Mouse (Mus musculus) liver, embryonic 11.5 days (tissue): ENCODE measurements around the gene Rbp7. TPM values are rescaled to one million over a fixed set of nuclear protein-coding genes. Genes with fewer than 3 reads are reported as not detected.

Source experiments
- ATAC-seq: fragments of 200-750 bp; cut with Nextera tagmentation; replicated peaks from 2 replicates; pipeline ENCODE4 v1.8.0; 2017; ENCODE audit warnings: moderate number of reproducible peaks, mild to moderate bottlenecking, moderate TSS enrichment, moderate library complexity; ENCODE audit not compliant: low FRiP score
- DNase-seq: peaks from one replicate; pipeline ENCODE4 v3.0.0-alpha.2; 2017; ENCODE audit warnings: low spot score
- H3K27ac ChIP-seq: fragments of 300-500 bp; sonication (generic); 2 replicates; pipeline ENCODE4 v1.5.1; 2014; ENCODE audit warnings: mild to moderate bottlenecking, low read depth, low read length, control low read depth
- H3K27me3 ChIP-seq: fragments of 300-500 bp; sonication (generic); replicated peaks from 2 replicates; pipeline ENCODE4 v1.6.1; 2014; ENCODE audit warnings: low read length, mixed read lengths; ENCODE audit not compliant: control insufficient read depth, insufficient read depth
- H3K36me3 ChIP-seq: fragments of 300-500 bp; sonication (generic); 2 replicates; pipeline ENCODE4 v1.6.1; 2014; ENCODE audit warnings: mild to moderate bottlenecking, low read length, moderate library complexity, mixed read lengths; ENCODE audit not compliant: control insufficient read depth, insufficient read depth
- H3K4me1 ChIP-seq: fragments of 300-500 bp; sonication (generic); replicated peaks from 2 replicates; pipeline ENCODE4 v1.6.1; 2014; ENCODE audit warnings: low read length, mixed read lengths; ENCODE audit not compliant: control insufficient read depth, insufficient read depth
- H3K4me2 ChIP-seq: fragments of 300-500 bp; sonication (generic); 2 replicates; pipeline ENCODE4 v1.6.1; 2014; ENCODE audit warnings: mild to moderate bottlenecking, control low read depth, moderate library complexity
- H3K4me3 ChIP-seq: fragments of 300-500 bp; sonication (generic); 2 replicates; pipeline ENCODE4 v1.5.1; 2014; ENCODE audit warnings: low read depth, low read length, control low read depth
- H3K9ac ChIP-seq: fragments of 300-500 bp; sonication (generic); 2 replicates; pipeline ENCODE4 v1.6.1; 2014; ENCODE audit warnings: low read depth, low read length, control low read depth
- H3K9me3 ChIP-seq: fragments of 300-500 bp; sonication (generic); 2 replicates; pipeline ENCODE4 v1.6.1; 2016; ENCODE audit warnings: low read length, inconsistent platforms, mixed read lengths; ENCODE audit not compliant: control insufficient read depth
- WGBS: fragments of 180-500 bp; shearing (Covaris S2); extraction: QIAGEN DNeasy Blood & Tissue Kit; methylation state at CpG from one replicate; pipeline ENCODE4 v1.1.7; 2014; 5-methylcytosine and 5-hydroxymethylcytosine counted together
- polyA plus RNA-seq: library from polyadenylated mRNA; unstranded; fragments of >200 nt; fragmentation: Nextera tagmentation; extraction: Ambion mirVana; gene quantifications from 2 replicates; pipeline ENCODE4 v1.2.1, GENCODE M21; 2014

Gene Rbp7
- polyA plus RNA-seq, 1 experiment from 2014 or later: not detected

- no peaks in the 10 kb centered on the region; the same call in 1 of the 2 replicates for H3K4me1 ChIP-seq
- H3K9ac ChIP-seq: peak within 1 kb of the TSS; percentile 78
- H3K27me3 ChIP-seq: no peaks in the 10 kb centered on the region
- no peaks in the 10 kb centered on the region for H3K9me3 ChIP-seq
- WGBS: under 1% methylated on average over 60 of the region's 60 CpGs
- peaks cover 17% of the 10 kb centered on the region for H3K36me3 ChIP-seq
- peak within 1 kb of the TSS; percentile 80 for H3K4me3 ChIP-seq
- H3K27ac ChIP-seq: peak within 1 kb of the TSS; percentile 67
- peak within 1 kb of the TSS; percentile 81 for H3K4me2 ChIP-seq
- DNase-seq (peak; percentile 96), ATAC-seq (peak; percentile 98)
Measured at GRCm38 (mm10) chr4:149485053-149485824, 30.5 kb upstream of the Rbp7 start, which contains the start of the genes Nmnat1 and Lzic. Gene Nmnat1 (minus strand): TSS chr4:149485202. Gene Lzic (plus strand): TSS chr4:149485229.

- peak overlapping the region; percentile 29; the same call in 1 of the 2 replicates for H3K27ac ChIP-seq
- ATAC-seq: peak; percentile 13; the same call in 1 of the 2 replicates
- no peaks in the 10 kb centered on the region for H3K27me3 ChIP-seq
- no peaks in the 10 kb centered on the region; the same call in 1 of the 2 replicates for H3K4me1 ChIP-seq
- H3K9ac ChIP-seq: peak overlapping the region; percentile 78
- H3K36me3 ChIP-seq: peaks cover 12% of the 10 kb centered on the region
- peak overlapping the region; percentile 81 for H3K4me2 ChIP-seq
- WGBS: 64% methylated on average over 3 of the region's 3 CpGs
- H3K4me3 ChIP-seq: peak overlapping the region; percentile 80
- H3K9me3 ChIP-seq: no peaks in the 10 kb centered on the region
- DNase-seq: no peak
Measured at GRCm38 (mm10) chr4:149484566-149484965, 29.8 kb upstream of the Rbp7 start.

DNA sequence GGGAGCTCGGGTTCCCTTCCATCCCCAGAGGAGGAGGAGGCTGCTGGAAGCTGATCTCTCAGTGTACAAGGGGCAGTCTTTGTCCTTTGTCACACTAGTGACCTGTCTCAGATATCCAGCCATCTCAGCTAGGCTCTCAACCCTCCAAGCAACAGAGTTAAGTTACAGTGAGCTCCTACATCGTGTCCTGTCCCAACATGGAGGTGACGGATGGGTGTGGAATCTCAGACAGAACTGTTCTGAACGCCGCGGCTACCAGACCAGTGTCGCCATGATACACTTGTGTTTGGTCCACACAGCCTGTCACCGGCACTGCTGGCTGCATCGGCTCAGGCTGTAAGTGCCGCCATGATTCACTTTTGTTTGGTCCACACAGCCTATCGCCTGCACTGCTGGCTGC, 22.3 kb upstream of the Rbp7 start, which contains the start of gene Tmem274:
Tmem274 (plus strand) TSS at position 301 of the 400 bp plus-strand sequence.
- WGBS: 86% methylated on average over 11 of the region's 11 CpGs
- no peak within 1 kb of the TSS for H3K4me2 ChIP-seq
- ATAC-seq (no peak), DNase-seq (no peak)
- no peak within 1 kb of the TSS for H3K9ac ChIP-seq
- no peaks in the 10 kb centered on the region for H3K4me1 ChIP-seq
- 0 out of 2 replicates have a peak, but pooled peaks cover 6% of the 10 kb centered on the region for H3K36me3 ChIP-seq
- no peak within 1 kb of the TSS for H3K27ac ChIP-seq
- H3K4me3 ChIP-seq: no peak within 1 kb of the TSS
- H3K27me3 ChIP-seq: no peaks in the 10 kb centered on the region
- no peaks in the 10 kb centered on the region for H3K9me3 ChIP-seq

GRCm38 (mm10) chr4:149475096-149475495, 20.3 kb upstream of the Rbp7 start:
- Histone ChIP-seq H3K27me3 (no peaks in the 10 kb centered on the region), H3K4me3 (no peak overlapping the region), H3K4me2 (no peak overlapping the region), H3K4me1 (no peaks in the 10 kb centered on the region), H3K27ac (no peak overlapping the region), H3K9me3 (no peaks in the 10 kb centered on the region), H3K36me3 (0 out of 2 replicates have a peak, but pooled peaks cover 6% of the 10 kb centered on the region), H3K9ac (no peak overlapping the region)
- DNase-seq (no peak), ATAC-seq (no peak)
- WGBS: 76% methylated on average over 7 of the region's 7 CpGs

DNA sequence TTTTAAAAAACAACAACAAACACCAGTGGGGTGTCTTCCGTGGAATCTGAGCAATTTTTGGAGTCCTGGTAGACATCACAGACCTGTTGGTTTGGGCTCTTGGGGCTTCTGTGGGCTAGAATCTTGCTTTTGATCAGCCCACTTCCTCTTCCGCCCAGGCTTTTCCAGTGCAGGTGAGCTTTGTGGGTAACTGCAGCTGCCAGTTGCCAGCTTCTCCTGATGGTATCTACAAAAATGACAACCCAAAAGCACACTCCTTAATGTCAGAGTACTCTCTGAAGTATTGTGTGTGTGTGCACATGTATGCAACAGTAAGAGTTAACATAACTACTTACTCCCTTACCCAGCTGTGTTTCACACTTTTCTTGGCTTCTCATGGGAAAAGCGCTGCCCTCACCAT, 14.8 kb upstream of the Rbp7 start:
- Histone ChIP-seq H3K9me3 (no peaks in the 10 kb centered on the region), H3K36me3 (0 out of 2 replicates have a peak, but pooled peaks cover 8% of the 10 kb centered on the region), H3K4me2 (no peak overlapping the region), H3K4me3 (no peak overlapping the region), H3K27me3 (no peaks in the 10 kb centered on the region), H3K9ac (no peak overlapping the region), H3K4me1 (no peaks in the 10 kb centered on the region), H3K27ac (no peak overlapping the region)
- no peak for DNase-seq
- WGBS: 84% methylated on average over 3 of the region's 3 CpGs
- ATAC-seq: no peak

DNA sequence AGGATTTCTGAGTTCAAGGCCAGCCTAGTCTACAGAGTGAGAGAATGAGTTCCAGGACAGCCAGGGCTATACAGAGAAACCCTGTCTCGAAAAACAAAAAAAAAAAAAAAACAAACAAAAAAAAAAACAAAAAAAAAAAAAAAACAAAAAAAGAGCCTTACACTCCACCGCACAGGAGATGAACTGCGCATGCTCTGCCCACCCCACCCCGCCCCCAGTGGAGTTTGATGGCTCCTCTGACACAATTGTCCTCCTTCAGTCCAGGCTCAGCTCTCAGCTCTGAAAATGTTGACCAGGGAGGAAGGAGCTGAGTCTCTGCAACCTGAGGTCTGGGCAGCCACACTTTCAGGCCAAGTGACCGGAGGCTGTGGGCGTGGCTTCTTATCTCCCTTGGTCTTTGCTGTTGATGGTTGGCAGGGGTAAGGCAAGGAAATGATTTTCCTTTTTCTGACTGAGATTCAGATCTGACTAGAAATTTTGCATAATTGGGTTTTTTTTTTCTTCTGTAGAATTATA, 8.7 kb upstream of the Rbp7 start:
- ATAC-seq (no peak), DNase-seq (no peak)
- H3K4me1 ChIP-seq: no peaks in the 10 kb centered on the region
- no peak overlapping the region for H3K4me2 ChIP-seq
- WGBS: 56% methylated on average over 6 of the region's 6 CpGs
- H3K9ac ChIP-seq: no peak overlapping the region
- H3K36me3 ChIP-seq: no peaks in the 10 kb centered on the region
- H3K9me3 ChIP-seq: no peaks in the 10 kb centered on the region
- no peaks in the 10 kb centered on the region for H3K27me3 ChIP-seq
- no peak overlapping the region for H3K4me3 ChIP-seq
- H3K27ac ChIP-seq: no peak overlapping the region

DNA sequence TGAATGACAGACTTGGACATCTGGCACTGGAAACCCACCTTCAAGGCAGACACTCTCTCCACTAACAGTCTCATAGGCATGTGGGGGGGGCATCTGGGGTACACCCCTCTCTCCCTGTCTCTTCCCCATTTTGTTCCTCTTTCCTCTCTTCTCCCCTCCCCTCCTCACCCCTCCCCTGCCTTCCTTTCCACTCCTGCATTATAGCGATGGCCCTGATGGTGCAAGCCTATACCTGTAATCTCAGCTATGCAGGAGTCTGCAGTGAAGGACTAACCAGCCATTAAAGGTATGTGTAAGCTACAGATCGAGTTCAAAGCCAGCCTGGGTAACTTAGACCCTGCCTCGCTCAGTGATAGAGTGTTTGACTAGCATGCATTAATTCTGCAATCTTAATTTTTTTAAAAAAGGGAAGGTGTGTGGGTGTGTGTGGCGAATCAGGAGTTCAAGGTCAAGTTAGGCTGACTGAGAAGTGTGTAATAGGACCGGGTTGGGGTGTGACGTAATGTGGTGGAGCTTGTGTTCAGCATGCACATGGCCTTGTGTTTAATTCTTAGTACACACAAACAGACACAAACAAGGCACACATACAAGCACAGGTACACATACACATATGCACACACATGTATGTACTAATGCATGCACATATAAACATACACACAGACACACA, 7.7 kb upstream of the Rbp7 start:
- Histone ChIP-seq H3K36me3 (no peaks in the 10 kb centered on the region), H3K4me1 (no peaks in the 10 kb centered on the region), H3K9ac (no peak overlapping the region), H3K27me3 (no peaks in the 10 kb centered on the region), H3K27ac (no peak overlapping the region), H3K4me2 (no peak overlapping the region), H3K9me3 (no peaks in the 10 kb centered on the region), H3K4me3 (no peak overlapping the region)
- no peak for DNase-seq
- whole genome bisulfite sequencing: 58% methylated on average over 6 of the region's 6 CpGs
- ATAC-seq: no peak

DNA sequence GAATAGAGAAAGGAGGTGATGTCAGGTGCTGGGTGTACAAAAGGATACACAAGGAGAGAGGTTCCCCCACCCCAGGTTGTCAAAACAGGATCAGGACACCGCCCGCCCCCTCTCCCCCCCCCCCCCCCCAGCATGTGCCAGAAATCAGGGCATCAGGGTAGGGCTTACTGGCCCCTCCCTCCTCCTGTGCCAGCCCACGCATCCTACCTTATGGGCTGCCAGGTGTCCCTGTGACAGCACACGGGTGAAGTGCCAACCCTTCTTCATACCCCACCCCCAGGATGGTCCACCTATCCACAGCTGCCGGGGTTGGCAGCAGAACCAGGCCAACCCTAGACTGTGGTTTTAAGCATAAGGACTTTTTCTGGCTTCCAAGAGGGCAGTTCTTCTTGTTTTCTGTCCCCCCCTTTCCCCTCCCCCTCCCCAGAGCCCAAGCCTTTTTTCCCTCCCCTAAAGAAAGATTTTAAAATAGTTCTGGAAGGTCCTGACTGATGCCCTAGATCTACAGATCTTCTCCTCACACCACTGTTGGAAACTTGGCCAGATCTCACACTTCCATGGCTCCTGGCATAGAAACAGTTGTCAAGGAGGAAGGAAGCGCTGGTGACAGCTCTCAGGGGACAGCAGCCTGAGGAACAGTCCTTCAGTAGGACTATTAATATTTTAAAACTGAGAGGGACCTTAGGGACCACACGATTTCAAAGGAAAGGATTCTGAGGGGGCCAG, 7.0 kb upstream of the Rbp7 start:
- no peaks in the 10 kb centered on the region for H3K36me3 ChIP-seq
- 55% methylated on average over 6 of the region's 7 CpGs for WGBS
- no peak overlapping the region for H3K27ac ChIP-seq
- no peak overlapping the region for H3K4me2 ChIP-seq
- no peak overlapping the region for H3K9ac ChIP-seq
- no peaks in the 10 kb centered on the region for H3K9me3 ChIP-seq
- no peaks in the 10 kb centered on the region for H3K27me3 ChIP-seq
- no peak overlapping the region for H3K4me3 ChIP-seq
- H3K4me1 ChIP-seq: no peaks in the 10 kb centered on the region
- ATAC-seq: no peak
- DNase-seq: no peak
